Mouse (Mus musculus): ENCODE measurements around the gene Wdtc1. TPM values are rescaled to one million over a fixed set of nuclear protein-coding genes. Genes with fewer than 3 reads are reported as not detected.

Wdtc1 gene
- polyA plus RNA-seq, 1 experiment from 2014 or later: 24.9 TPM

DNA sequence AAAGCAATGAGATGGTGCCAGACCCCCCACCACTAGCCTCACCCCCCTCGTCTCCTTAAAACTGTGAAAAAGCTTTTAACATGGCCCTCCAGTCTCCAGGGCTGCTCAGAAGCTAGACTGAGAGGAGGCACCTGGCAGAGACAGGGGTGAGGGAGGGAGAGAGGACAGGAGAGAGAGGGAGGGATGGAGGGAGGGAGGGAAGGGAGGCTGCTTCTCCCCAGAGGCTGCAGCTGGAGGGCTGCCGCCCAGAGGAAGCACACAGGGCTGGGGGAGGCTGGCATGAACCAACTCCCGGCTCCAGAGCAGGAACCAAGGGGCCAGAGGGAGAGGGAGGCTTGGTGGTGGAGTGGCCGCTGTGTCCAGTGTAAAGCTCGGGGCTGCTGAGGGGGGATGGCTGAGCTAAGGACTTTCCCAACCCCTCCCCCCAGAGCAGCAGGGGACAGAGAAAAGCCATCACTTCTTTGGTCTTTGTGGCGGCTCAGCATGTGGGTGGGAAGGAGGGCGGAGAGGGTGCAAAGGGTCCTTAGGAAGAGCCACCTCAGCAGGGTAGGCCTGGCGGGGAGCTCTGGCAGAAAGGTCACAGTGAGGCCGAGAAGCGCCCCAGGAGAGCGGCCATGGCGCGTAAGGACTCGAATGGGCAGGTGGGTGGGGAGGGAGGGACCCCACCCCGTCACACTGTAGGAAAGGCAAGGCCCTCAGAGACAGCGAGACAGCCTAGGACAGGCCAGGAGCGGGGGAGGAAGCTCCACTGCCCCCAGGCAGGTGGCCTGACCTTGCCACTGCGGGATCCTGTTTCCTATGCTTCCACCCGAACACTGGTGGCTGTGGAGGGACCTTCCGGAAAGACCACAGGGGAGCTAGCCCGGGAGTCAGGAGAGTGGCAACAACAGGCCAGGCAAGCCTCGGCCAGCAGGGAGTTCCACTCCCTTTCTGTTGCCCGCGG lies 60.1 kb downstream of the Wdtc1 start:
- Histone ChIP-seq H3K79me2 (ENCODE audit: inconsistent target) (no peaks in the 10 kb centered on the region), H3K27ac (no peak overlapping the region), H3K4me3 (ENCODE audit: inconsistent target) (no peak overlapping the region), H3K36me3 (ENCODE audit: inconsistent target) (peaks cover 28% of the 10 kb centered on the region; the same call in 1 of the 2 replicates)
- WGBS (ENCODE audit: missing documents): 86% methylated on average over 22 of the region's 24 CpGs

DNA sequence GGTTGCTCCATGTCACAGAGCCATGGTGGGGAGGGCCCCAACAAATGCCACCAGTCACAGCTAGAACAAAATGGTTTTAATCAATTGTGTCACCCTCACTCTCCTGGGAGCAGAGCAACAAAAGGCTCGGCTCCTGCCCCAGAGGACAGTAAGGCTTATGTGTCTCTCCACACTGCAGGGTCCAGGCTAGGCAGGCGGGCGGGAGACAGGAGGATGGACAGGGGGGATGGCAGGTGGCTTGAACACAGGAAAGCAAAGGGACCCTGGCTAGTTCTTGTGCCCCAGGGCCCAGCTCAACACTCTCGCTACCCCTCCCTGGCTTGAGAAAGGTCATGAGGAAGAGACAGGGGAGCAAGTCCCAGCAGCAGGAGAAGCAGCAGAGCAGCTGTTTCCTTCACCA lies 60.9 kb downstream of the Wdtc1 start:
- H3K27ac ChIP-seq: no peak overlapping the region
- peaks cover 28% of the 10 kb centered on the region; the same call in 1 of the 2 replicates for H3K36me3 ChIP-seq (ENCODE audit: inconsistent target)
- no peak overlapping the region for H3K4me3 ChIP-seq (ENCODE audit: inconsistent target)
- H3K79me2 ChIP-seq (ENCODE audit: inconsistent target): no peaks in the 10 kb centered on the region
- 96% methylated on average over 4 of the region's 4 CpGs for WGBS (ENCODE audit: missing documents)

DNA sequence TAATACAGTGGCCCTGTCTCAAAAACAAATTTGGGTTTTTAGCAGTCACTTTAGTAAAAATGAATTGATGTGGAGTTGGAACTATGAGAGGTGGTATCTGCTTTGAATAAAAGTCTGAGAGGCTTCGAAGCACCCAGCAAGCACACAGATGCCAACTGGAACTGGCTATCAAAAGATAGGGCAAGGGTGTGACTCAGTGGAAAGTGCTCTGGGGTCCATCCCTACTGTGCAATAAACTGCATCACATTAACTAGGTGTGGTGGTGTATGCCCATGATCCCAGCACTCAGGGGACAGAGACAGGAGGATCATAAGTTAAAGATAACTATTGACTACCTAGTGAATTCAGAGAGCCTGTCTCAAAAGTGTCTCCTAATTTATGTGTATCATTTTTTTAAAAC lies 62.0 kb downstream of the Wdtc1 start:
- Histone ChIP-seq H3K36me3 (ENCODE audit: inconsistent target) (peaks cover 25% of the 10 kb centered on the region; the same call in 1 of the 2 replicates), H3K4me3 (ENCODE audit: inconsistent target) (no peak overlapping the region), H3K27ac (no peak overlapping the region), H3K79me2 (ENCODE audit: inconsistent target) (no peaks in the 10 kb centered on the region)
- 89% methylated on average over 1 of the region's 1 CpGs for WGBS (ENCODE audit: missing documents)

DNA sequence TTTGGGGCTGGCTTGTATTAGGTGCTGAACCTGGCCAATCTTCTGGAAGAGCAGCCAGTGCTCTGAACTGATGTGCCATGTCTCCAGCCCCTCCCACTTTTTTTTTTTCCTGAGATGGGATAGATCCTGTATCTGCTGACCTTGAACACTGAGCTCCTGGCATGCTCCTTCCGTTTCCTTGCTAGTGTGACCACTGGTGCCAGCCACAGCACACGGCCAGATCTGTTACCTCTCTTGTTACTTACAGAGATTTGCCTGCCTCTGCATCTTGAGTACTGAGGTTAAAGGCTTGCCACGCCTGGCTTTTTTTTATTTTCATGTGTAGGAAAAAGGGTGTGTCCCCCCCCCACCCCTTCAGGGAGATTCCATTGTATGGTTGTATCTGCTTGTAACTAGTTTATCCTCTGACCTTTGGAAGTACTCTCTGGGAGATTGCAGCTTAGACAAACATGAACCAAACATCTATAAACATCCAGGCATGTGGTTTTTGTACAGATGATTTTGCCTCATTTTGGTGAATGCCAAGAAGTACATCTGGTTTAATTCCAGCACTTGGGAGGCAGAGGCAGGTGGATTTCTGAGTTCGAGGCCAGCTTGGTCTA lies 66.7 kb downstream of the Wdtc1 start:
- H3K4me3 ChIP-seq (ENCODE audit: inconsistent target): no peak overlapping the region
- no peak overlapping the region for H3K27ac ChIP-seq
- 86% methylated on average over 4 of the region's 4 CpGs for WGBS (ENCODE audit: missing documents)
- H3K79me2 ChIP-seq (ENCODE audit: inconsistent target): no peaks in the 10 kb centered on the region
- H3K36me3 ChIP-seq (ENCODE audit: inconsistent target): no peaks in the 10 kb centered on the region

DNA sequence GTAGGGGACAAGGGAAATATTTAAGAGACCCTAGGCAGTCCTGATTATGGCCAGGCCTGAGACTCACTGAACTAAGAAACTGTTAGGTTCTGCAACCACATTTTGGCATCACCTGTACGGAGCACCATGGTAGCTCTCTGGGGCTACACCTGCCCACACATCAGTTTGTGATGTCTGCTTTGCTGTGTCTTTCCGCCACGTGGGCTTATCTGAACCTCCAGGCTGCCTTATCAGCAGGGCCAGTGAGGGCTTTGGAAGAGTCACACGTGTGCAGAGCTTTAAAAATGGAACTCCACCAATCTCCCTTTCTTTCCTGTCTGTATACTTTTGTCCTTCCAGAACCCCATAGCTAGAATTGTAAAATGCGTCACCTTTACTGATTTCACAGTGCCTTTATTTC lies 67.3 kb downstream of the Wdtc1 start:
- Histone ChIP-seq H3K36me3 (ENCODE audit: inconsistent target) (no peaks in the 10 kb centered on the region), H3K4me3 (ENCODE audit: inconsistent target) (no peak overlapping the region), H3K79me2 (ENCODE audit: inconsistent target) (no peaks in the 10 kb centered on the region), H3K27ac (no peak overlapping the region)
- WGBS (ENCODE audit: missing documents): 72% methylated on average over 5 of the region's 5 CpGs

DNA sequence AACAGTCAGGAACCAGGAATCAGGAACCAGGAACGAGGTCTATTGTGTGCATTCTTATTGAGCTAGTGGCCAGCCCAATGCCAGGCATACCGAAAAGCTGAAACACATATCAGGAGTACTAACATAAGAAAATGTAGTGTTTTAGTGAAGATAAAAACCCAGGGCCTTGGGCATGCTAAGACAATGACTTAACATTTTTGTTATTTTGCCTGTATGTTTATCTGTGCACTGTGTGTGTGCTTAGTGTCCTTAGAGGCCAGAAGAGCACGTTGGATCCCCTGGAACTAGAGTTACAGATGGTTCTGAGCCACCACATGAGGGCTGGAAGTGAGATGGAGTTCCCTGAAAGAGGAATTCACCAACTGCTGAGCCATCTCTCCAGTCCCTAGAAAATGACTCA lies 68.0 kb downstream of the Wdtc1 start:
- 87% methylated on average over 3 of the region's 3 CpGs for WGBS (ENCODE audit: missing documents)
- Histone ChIP-seq H3K27ac (no peak overlapping the region), H3K4me3 (ENCODE audit: inconsistent target) (no peak overlapping the region), H3K79me2 (ENCODE audit: inconsistent target) (no peaks in the 10 kb centered on the region), H3K36me3 (ENCODE audit: inconsistent target) (no peaks in the 10 kb centered on the region)

DNA sequence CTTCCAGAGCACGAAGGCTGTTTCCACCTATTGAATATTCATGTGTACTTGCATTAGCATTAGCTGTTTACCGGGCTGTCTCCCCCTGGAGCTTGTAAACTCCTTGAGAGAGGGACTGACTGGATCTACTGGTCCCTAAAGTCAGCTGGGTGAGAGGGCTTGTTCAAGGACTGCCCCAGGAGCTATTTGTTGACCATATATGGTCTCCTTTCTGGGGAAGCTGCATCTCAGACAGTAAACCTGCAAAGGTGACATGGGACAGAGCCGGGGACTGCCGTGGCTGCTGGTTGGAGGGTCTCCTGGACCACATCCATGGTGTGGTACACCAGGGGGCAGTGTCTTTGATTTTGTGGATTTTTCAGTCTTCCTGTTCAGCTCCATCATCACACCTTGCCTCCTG lies 70.6 kb downstream of the Wdtc1 start:
- Histone ChIP-seq H3K27ac (no peak overlapping the region), H3K4me3 (ENCODE audit: inconsistent target) (no peak overlapping the region), H3K79me2 (ENCODE audit: inconsistent target) (no peaks in the 10 kb centered on the region), H3K36me3 (ENCODE audit: inconsistent target) (no peaks in the 10 kb centered on the region)
- 93% methylated on average over 4 of the region's 4 CpGs for WGBS (ENCODE audit: missing documents)

DNA sequence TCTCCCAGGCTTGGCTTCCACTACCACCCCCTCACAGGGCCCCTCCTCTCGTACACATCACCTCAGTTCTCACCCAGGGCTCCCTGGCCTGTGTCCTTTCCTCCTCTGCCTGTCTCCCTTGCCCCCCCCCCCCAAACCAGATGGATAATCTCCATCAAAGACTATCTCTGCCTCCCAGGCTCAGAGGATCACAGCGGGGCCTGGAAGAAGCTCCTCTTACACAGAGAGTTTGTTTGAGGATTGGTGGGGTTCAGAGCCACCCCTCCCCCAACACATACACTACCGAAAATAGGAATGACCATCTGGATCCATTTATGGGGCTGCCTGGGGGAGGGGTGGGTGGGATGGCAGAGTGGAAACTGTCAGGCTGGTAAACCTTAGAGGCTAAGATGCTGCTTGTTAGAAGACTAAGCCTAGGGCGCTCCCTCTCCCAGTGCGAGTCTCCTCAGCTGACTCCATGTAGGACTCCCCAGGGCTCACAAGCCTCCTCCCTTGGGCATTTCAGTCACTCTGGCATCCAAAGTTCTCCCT lies 71.3 kb downstream of the Wdtc1 start:
- Histone ChIP-seq H3K36me3 (ENCODE audit: inconsistent target) (no peaks in the 10 kb centered on the region), H3K79me2 (ENCODE audit: inconsistent target) (peaks cover 4% of the 10 kb centered on the region), H3K4me3 (ENCODE audit: inconsistent target) (no peak overlapping the region), H3K27ac (no peak overlapping the region)
- 93% methylated on average over 4 of the region's 5 CpGs for WGBS (ENCODE audit: missing documents)

DNA sequence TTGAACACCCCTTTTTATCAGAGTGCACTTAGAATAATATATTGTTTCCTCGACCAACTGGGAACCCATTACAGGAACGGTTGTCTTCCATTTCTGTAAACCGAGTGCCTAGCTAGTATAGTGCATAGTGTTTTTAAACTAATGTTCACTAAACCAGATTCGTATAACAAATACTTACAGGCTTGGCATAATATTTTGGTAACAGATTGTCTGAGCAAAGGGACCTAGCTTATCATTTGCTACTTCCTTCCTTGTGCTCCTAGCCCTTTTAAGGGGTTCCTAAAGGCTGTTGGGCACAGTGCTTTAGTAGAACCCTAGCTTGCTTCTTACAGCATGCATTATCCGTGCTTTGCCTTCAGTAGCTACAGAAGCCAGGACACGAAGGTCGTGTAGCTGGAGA lies 71.8 kb downstream of the Wdtc1 start:
- peaks cover 9% of the 10 kb centered on the region for H3K79me2 ChIP-seq (ENCODE audit: inconsistent target)
- no peak overlapping the region for H3K4me3 ChIP-seq (ENCODE audit: inconsistent target)
- WGBS (ENCODE audit: missing documents): 40% methylated on average over 7 of the region's 7 CpGs
- no peak overlapping the region for H3K27ac ChIP-seq
- no peaks in the 10 kb centered on the region for H3K36me3 ChIP-seq (ENCODE audit: inconsistent target)

DNA sequence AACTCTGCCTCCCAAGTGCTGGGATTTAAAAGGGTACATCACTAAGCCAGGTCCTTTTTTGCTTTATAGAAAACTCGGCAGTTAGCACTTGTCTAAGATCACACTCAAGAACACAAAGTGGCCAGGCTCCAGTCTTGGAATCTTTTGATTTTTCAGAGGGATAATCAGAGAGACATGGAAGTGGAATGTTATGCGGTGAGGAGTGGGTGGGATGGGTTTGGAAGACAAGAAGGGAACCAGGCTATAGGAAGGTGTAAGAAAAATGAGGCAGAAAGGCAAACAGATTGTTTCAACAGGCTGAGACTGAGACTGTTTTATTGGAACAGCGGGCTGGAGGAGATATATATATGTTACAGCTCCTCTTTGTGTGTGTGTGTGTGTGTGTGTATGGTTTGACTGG lies 74.8 kb downstream of the Wdtc1 start:
- Histone ChIP-seq H3K27ac (peak overlapping the region; percentile 80), H3K36me3 (ENCODE audit: inconsistent target) (no peaks in the 10 kb centered on the region), H3K79me2 (ENCODE audit: inconsistent target) (peaks cover 39% of the 10 kb centered on the region), H3K4me3 (ENCODE audit: inconsistent target) (peak overlapping the region; percentile 99; the same call in 1 of the 2 replicates)
- 73% methylated on average over 3 of the region's 3 CpGs for WGBS (ENCODE audit: missing documents)

DNA sequence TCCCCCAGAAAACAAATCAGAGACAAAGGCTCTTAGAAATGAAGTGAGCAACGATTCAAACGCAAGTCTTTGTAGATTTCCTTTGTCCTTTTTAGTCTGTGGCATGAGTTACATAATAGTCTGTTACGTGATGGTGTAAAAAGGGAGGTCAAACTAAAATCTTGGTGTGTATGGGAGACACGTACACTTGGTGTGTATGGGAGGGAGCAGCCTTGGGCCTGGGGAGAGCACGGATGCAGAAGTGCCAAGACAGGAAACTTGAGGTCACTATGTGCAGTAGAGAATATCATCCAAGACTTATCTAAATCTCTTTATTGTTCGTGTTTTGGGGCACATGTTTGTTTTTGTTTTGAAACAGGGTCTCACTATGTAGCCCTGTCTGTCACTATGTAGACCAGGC lies 75.2 kb downstream of the Wdtc1 start:
- WGBS (ENCODE audit: missing documents): 0% methylated on average over 6 of the region's 6 CpGs

DNA sequence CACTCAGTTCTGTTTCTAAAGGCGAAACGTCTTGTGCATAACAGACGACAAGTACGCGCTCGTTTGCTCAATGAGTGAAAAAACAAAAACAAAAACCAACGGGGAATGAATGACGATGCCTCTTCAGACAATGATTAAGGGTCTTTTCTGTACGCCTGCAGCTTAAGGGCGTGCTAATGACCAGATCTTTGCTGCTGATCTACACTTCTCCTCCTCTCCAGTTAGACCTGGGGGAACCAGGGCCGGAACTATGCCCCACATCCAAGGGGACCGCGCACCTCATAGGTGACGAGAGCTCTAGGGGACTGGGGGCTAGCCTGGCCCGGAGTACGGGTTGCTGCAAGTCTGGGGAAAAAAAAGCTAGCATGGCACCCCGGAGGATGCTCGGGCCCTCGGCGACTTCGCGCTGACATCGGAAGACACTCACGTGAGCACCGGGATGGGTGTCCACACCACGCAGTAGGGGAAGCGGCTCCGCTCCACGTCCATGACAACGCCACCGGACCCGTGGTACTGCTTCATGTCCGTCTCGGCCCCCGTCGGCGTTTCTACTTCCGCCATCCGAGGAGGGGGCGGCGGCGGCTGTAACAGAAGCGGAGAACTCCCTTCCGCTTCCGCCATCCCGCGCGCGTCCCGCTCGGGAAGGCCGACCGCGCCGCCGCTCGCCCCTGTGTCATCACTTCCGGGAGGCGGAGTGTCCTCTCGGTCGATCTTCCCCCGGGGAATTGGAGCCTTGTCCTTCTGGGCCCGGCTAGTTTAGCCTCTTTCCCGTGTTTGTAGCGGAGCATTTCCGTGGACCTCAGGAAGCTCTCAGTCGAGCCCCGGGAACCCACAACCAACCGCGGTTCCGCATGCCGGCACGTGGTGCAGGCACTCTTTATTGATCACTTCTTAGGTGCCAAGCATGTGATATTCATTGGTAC lies 75.9 kb downstream of the Wdtc1 start, which contains the start of gene Tmem222:
TSS of gene Tmem222 (minus strand) at position 689 of the 923 bp plus-strand sequence.
- Histone ChIP-seq H3K79me2 (ENCODE audit: inconsistent target) (peaks cover 50% of the 10 kb centered on the region), H3K4me3 (ENCODE audit: inconsistent target) (peak within 1 kb of the TSS; percentile 99), H3K36me3 (ENCODE audit: inconsistent target) (no peaks in the 10 kb centered on the region), H3K27ac (peak within 1 kb of the TSS; percentile 80)
- WGBS (ENCODE audit: missing documents): under 1% methylated on average over 61 of the region's 73 CpGs

More for the DNA sequence above, 75.2 kb downstream of the Wdtc1 start:
- Histone ChIP-seq H3K36me3 (ENCODE audit: inconsistent target) (no peaks in the 10 kb centered on the region), H3K4me3 (ENCODE audit: inconsistent target) (peak overlapping the region; percentile 99), H3K79me2 (ENCODE audit: inconsistent target) (peaks cover 43% of the 10 kb centered on the region), H3K27ac (peak overlapping the region; percentile 80)

DNA sequence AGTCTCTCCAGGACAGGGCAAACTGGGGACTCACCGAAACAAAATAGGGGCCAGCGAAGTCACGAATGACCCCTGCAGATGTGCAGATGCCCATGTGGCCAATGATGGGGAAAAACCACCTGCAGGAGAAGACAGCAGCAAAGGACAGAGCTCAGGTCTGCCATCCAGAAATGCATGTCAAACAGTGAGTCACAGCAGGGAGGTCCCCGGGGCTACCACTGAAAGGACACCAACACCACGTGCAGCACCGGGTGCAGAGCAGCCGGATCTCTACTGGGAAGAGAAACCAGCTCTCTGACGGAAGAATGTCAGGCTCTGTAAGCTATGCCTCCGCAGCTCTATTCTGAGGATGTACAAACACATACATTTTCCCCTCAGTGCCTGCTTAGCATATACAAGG lies 82.4 kb downstream of the Wdtc1 start:
- no peak overlapping the region for H3K27ac ChIP-seq
- H3K4me3 ChIP-seq (ENCODE audit: inconsistent target): no peak overlapping the region
- 90% methylated on average over 9 of the region's 9 CpGs for WGBS (ENCODE audit: missing documents)
- H3K79me2 ChIP-seq (ENCODE audit: inconsistent target): peaks cover 61% of the 10 kb centered on the region
- peaks cover 40% of the 10 kb centered on the region for H3K36me3 ChIP-seq (ENCODE audit: inconsistent target)

DNA sequence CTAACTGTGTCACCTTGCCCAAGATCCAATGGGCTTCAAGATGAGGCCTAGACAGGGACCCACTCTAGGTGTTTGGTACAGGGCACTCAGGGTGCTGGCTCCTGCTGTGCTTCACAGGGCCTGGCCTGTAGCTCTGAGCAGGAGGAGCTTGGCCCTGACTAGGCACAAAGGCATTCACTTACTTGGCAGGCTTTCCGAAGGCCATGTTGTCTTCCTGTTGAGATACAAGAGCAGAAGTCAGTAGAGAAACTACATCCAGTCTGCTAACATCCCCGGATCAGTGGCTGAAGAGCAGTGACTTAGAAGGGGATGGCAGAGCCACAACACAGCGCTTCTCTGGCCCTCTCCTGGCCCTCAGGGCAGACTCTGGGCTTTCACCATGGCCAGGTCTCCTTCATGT lies 83.7 kb downstream of the Wdtc1 start:
- peaks cover 42% of the 10 kb centered on the region for H3K36me3 ChIP-seq (ENCODE audit: inconsistent target)
- WGBS (ENCODE audit: missing documents): 93% methylated on average over 3 of the region's 3 CpGs
- no peak overlapping the region for H3K27ac ChIP-seq
- H3K4me3 ChIP-seq (ENCODE audit: inconsistent target): no peak overlapping the region
- H3K79me2 ChIP-seq (ENCODE audit: inconsistent target): peaks cover 48% of the 10 kb centered on the region

All from macrophage (primary cell).